Mouse (Mus musculus): Measurements from ENCODE around the gene Inka2. TPM values are rescaled to one million over a fixed set of nuclear protein-coding genes. Genes with fewer than 3 reads are reported as not detected.

Inka2 gene
- total RNA-seq (2021) (1 to 10 TPM; 1.3 to 3.6 TPM), polyA plus RNA-seq (2012; rRNA removed) (0.54 and 0.91 TPM in 2 replicates)
- long read RNA-seq, full-length matches to known transcripts = 4 of 4 reads
- long read RNA-seq, partial matches to known transcripts = 0 of 4 reads
- long read RNA-seq, other reads (novel, unspliced or antisense) = 0 of 4 reads

DNA sequence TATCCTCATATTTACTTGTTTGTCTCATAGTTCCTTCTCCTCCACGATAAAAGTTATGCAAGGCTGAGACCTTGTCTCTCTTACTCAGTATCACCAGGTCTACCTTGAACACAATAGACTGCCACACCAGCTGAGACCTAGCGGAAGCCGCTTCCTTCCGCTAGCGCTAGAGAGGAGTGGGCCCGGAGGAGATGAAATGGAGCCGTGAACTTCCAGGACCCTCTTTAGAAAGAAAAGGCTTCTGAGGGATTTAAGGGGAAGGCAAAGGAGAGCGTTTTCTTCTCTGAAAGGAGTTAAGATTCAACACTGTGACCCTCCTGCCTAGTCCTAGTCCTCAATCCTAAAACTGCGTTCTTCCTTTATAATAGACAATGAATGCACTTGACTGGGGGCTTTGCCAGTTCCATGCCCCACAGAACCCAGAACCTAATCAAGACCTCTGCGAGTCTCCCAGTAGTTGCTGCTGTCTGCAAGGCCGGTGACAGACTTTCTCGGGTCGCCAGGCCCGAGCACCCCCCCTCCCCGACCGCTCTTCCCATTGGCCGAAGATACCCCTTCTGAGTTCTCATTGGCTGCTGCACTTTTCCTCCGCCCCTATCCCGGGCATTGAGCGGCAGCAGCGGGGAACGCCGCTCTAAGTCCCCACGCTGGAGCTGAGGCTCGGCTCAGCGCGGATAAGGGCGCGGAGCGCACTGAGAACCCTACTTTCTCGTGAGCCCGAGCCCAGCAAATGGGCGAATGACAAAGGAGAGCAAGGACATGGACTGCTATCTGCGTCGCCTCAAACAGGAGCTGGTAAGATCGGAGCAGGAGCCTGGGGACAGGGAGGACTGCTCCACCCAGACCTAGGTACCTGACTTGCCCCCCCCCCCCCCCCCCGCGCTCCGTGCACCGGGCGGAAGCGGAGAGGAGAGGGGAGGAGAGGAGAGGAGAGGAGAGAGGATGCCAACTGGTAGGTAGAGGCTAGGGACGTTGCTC, at the start of gene Inka2:
Gene Inka2, plus strand, starts transcription at position 569 of the 978 bp plus-strand sequence.
- peak; percentile 91 for DNase-seq

- DNase-seq = no peak
Observed at GRCm38 (mm10) chr3:105655031-105655585, 49.3 kb upstream of the Inka2 start.

DNA sequence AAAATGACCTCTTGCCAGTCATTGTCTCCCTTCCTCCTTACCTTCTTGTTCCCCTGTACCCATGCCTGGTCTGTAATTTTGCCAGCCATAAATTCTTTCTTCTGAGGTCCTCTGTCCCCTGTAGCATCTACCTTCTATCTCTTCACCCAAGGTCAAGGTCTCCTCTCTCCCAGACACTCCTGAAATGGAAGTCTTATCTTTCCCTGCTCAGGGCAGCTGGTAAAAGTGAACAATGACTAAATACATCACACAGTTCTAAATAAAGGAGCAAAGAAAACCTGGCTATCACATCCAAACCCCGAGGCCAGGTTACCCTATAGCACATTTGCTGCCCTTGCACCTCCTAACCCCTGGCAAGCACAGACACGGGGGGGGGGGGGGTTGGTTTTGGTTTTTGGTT, 43.9 kb upstream of the Inka2 start:
- no peak for DNase-seq

DNA sequence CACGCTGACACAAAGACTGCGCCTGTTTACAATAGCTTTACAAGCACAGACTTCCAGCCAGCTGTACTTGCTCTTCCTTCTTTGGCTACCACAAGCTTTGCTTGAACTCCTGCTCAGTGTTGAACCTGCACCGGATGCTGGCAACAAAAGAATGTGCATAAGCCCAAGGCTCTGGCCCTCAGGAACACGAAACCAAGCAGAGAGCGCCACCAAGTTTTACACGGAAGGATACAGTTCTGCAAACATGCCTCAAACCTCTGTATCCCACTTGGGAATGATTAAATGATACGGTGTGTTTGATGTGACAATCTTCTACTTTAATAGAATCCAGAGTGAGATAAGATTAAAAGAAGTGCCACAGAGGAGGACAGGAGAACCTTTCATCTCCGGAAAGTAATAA, 41.4 kb upstream of the Inka2 start:
- DNase-seq = no peak

DNA sequence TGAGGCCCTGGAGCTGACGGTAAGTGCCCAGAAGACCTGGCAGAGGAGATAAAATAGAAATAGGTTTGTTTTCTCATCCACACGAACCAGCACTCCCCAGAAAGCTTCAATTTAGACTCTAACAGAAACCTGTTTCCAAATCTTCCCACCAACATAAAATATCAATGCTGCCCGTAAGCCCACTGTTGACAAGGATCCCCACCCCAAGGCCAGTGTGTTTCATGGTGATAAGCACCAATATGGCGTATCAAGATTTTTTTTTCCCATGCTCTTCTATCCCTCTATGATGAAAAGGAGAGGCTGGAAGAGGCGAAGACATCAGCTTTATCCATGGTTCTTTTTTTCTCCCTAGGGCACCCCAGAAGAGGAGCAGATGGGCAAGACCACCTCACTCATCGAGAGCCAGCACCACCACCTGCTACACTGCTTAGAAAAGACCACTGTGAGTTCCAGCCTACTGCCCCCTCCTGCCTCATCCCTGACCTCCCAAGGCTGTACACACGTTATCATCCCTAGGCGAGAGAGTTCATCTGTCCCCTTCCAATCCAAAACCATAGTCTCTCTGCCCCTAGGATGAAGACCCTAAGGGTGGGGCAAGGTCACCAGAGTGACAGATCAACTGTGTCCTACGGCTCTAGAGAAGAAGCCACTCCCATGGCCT, 39.2 kb upstream of the Inka2 start:
- no peak for DNase-seq

DNA sequence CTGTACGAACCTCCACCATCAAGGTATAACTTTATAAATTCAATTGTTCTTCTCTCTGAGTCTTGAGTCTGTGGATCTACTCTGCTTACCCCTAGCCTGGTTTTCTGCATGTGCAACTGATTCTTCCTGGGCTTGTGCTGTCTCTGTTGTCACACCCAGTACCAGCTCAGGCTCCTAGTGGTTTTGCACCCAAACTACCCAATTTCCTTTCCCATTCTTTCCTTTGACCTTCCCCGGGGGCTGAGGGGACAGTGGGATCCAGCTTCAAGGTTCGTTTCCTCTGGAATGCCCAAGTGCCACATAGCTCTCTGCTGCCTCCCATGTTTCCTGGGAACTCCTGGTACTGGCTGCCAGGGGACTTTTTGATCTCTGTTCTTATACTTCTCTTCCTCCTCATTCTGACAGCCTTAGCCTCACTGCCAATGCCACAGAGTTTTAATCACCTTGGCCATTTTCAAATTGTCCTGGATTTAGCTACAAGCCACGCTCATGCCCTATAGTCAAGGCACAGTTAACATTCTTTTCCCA, 37.3 kb upstream of the Inka2 start:
- DNase-seq = no peak

- no peak for DNase-seq
Observed at GRCm38 (mm10) chr3:105668161-105668560, 36.2 kb upstream of the Inka2 start.

- no peak for DNase-seq
Observed at GRCm38 (mm10) chr3:105669776-105670175, 34.6 kb upstream of the Inka2 start.

DNA sequence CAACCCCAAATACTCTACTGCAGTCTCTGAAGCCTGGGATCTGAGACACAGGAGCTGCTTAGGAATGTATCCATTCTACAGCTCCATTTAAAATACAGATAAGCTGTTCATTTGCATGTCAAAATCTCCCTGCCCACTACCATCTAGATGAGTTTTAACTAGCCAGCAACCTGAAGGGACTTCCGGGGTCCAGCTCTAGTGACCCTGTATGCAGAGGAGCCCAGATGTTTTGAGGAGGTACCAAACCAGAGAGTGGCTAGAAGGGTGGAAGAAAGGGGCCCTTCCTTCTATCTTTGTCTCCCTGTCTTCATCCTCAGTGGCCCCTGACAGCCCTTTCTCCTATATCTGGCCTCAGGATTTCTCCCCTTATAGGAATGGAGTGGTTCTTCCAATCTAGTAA, 33.6 kb upstream of the Inka2 start:
- no peak for DNase-seq

DNA sequence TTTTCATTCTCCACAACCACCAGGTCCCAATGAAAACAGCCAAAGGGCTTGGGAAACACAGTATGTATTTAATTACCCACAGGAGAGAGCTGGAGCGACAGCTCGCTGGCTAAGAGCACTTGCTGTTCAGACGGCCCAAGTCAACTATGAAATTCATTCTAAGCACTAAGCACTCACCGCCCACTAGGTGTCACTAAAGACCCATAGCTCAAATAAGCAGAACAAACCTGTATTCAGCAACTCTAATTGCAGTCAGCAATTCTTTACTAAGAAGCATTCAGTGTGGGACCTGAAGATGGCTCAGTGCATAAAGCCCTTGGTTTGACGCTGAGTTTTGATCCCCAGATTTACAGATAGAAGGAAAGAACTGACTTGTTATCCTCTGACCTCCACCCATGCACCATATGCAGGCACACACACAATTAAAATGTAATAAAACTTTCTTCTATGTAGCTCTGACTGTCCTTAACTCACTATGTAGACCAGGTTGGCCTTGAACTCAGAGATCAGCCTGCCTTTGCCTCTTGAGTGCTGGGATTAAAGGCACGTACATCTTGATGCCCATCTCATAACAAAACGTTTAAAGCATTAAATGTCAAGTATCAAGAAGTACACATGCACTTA, 29.7 kb upstream of the Inka2 start:
- DNase-seq = peak; percentile 74

DNA sequence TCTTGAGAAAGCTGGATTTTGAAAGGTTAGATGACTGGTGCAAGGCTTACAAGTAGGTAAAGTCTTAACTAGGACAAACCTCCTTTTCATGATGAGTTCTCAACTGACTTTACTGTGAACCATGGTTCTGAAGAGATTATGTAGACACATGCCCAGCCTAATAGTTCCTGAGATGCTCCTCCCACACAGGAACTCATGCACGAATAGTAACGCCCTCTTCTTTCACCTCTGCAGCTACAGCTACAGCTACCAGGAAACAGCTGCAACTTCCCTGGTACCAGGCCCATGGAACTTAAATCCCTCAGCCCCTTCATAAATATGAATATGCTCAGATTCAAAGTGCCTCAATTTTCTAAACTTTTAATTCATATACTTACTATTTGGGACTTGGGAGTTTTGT, 28.5 kb upstream of the Inka2 start:
- no peak for DNase-seq

GRCm38 (mm10) chr3:105680346-105680745, 24.1 kb upstream of the Inka2 start:
- DNase-seq = no peak

DNA sequence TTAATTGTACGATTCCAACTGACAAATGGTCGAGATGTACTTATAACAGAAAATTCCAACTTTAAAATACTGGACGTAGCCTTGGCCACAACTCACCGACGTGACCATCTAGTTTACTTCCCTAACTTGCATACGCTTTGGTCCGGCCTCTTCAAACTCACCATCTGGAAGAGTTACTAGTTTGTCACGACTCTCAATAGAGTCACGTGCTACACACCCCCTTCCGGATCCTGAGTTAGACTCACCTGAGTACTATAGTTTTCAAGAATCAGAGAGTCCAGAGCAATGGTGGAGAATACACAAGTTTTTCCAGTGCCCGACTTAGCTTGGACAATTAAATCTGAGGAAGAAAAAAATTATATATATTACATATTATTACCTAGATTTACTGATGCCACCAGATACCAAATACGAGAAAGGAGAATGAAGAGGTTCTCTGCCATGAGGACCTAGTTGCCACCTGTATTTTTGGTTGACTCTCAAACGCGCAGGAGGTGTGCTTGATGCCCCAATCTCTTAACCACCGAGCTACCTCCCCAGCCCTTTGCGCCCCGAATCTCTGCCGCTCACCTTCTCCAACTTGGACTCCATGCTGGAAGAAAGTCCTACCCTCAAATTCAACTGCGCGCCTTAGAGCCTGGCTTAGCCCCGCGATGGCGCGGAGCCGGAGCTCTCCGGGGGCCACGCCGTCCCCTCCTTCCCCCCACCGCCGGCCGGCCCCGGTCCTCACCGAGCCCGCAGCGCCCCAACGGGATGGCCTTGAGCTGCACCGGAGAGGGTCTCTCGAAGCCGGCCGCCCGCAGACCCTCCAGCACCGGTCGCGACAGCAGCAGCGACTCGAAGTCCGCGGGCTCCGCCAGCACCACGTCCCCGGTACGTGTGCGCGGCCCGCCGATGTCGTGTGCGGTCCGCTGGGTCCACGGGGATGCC, 17.7 kb upstream of the Inka2 start:
- DNase-seq = no peak

GRCm38 (mm10) chr3:105687324-105688060, 16.9 kb upstream of the Inka2 start, which contains the start of gene Ddx20:
Gene Ddx20 (minus strand): TSS chr3:105687574.
- DNase-seq = peak; percentile 96

- no peak for DNase-seq
Observed at GRCm38 (mm10) chr3:105688536-105688935, 15.9 kb upstream of the Inka2 start.

DNA sequence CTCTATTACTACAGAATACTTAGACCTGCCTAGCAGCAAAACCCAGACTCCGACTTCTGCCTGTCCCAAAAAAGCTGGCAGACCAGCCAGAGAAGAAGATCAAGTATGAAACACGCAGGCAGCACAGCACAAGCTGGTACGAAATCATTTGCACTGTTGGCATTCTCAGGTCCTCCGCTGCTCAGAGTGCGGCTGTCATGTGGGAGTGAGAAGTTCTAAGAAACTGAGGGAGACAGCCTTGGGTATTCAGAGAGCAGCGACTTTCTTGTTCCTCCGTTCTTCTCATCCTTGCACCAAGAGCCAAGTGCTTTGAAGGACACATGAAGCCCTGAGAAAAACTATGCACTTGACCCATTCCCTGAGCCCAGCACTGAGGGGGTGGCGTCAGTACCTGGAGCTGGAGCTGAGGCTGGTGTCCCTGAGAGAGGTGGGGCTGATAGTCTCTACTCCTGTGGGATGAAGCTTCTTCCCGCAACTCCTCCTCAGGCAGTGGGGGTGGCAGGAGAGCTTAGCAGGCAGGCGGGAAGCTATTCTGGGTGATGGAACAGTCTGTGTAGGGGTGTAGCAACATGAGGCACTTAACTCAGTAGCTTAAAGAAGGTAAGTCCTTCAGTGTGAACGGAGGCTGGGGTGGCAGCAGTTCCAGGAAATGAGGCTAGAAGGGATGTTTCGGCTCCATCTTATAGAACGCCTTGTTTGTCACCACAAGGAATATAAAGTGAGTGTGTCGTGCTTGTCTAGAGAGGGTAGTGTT, 10.9 kb upstream of the Inka2 start:
- no peak for DNase-seq

DNA sequence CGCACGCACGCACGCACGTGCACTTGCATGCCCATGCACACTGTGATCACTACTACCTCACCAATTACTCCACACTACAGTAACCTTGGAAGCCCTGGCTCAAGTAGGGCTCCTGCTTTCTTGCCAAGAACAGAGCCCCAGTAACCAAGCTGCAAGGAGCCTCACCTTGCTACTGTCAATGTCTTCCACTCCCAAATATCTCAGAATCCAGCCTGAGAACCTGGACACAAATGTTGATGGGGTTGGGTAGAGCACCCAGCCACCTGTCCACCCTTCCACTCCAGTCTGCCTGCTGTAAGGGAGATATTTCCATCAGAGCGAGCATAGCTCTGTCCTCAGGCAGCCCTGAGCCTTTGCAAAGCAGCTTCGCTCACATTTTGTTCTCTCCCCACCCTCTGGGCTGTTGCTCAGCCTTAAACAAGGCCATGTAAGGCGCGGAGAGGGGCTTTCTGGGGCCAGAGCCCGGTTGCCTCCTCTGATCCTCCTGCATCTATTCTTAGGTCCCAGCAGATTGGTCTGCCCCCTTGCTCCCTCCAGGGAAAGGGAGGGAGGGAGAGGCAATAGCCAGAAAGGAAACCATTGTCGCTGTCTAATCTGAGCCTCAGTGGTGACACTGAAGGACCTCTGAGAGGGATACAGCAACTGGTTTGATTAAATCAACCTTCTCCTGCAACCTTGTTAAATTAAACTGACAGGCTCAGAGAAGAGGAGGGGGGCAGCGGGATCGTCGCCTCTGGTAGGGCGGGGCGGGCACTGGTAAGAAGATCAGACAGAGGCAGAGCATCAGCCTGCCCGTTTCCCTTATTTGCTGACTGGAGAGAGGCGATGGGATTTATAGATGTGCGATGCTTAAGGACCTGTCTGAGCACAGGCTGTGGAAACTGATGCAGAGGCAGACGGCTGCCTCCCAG, 8.7 kb upstream of the Inka2 start:
- DNase-seq = peak; percentile 37
